Mouse (Mus musculus): ENCODE data around the gene Ccdc24.

DNA sequence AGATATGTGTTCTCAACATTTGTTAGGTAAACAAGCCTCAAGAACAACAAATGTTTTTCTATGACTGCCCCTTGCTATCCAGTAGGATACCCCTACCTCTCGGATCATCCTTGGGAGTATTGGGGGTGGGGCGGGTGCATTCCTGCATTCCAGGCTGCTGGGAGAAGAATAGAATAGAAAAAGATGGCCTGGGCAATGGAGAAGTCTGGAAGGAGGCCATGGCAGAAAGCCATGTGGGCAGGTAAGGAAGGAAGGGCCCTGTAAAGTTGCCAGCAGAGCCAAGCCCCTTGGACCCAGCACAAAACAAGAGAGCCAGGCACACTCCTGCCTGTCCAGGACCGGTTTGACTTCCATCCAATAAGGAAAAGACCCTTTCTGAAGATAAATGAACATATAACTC, 41.1 kb upstream of the Ccdc24 start:
- TF ChIP-seq CTCF (IDR thresholded peaks at IDR 0.05; ENCODE audit: control insufficient read depth, insufficient read depth, low read length): no peak
- no peak for TF ChIP-seq POLR2A (IDR thresholded peaks at IDR 0.05; ENCODE audit: borderline replicate concordance, control insufficient read depth, low read depth, low read length)
